Mouse (Mus musculus) hindbrain, postnatal 0 days (tissue): ENCODE results near the gene Ggact. TPM values are rescaled to one million over a fixed set of nuclear protein-coding genes. Genes with fewer than 3 reads are reported as not detected.
A peak's percentile ranks its signal among the peaks of the same experiment; 100 is the strongest.

ENCODE experiments used
- ATAC-seq: fragments of 200-750 bp; cut with Nextera tagmentation; 2 replicates; pipeline ENCODE4 v1.8.0; 2017; ENCODE audit warnings: mild to moderate bottlenecking, moderate TSS enrichment, moderate library complexity
- DNase-seq: peaks from one replicate; pipeline ENCODE4 v3.0.0-alpha.2; 2015; ENCODE audit warnings: low spot score
- H3K27ac ChIP-seq: fragments of 300-500 bp; sonication (generic); 2 replicates; pipeline ENCODE4 v1.5.1; 2014; ENCODE audit warnings: mild to moderate bottlenecking
- H3K27me3 ChIP-seq: fragments of 300-500 bp; sonication (generic); 2 replicates; pipeline ENCODE4 v1.6.1; 2014; ENCODE audit warnings: low read length, mixed read lengths; ENCODE audit not compliant: insufficient read depth
- H3K36me3 ChIP-seq: fragments of 300-500 bp; sonication (generic); 2 replicates; pipeline ENCODE4 v1.6.1; 2014; ENCODE audit warnings: low read length, mixed read lengths; ENCODE audit not compliant: insufficient read depth
- H3K4me1 ChIP-seq: fragments of 300-500 bp; sonication (generic); 2 replicates; pipeline ENCODE4 v1.6.1; 2014; ENCODE audit warnings: antibody characterized with exemption, low read length, mixed read lengths; ENCODE audit not compliant: insufficient read depth
- H3K4me2 ChIP-seq: fragments of 300-500 bp; sonication (generic); 2 replicates; pipeline ENCODE4 v1.6.1; 2014; ENCODE audit warnings: low read depth, mild to moderate bottlenecking, low read length, moderate library complexity, mixed read lengths
- H3K4me3 ChIP-seq: fragments of 300-500 bp; sonication (generic); 2 replicates; pipeline ENCODE4 v1.5.1; 2014; ENCODE audit warnings: low read length
- H3K9ac ChIP-seq: fragments of 300-500 bp; sonication (generic); replicated peaks from 2 replicates; pipeline ENCODE4 v1.6.1; 2014; ENCODE audit warnings: mild to moderate bottlenecking, low read length, moderate library complexity, mixed read lengths
- H3K9me3 ChIP-seq: fragments of 300-500 bp; sonication (generic); 2 replicates; pipeline ENCODE4 v1.6.1; 2016; ENCODE audit warnings: low read length, mixed read lengths
- CTCF ChIP-seq: IDR thresholded peaks from 2 replicates; pipeline ENCODE4 v1.5.1; 2016; ENCODE audit warnings: antibody characterized with exemption, control low read depth, low read depth
- WGBS: fragments of 180-500 bp; shearing (Covaris S2); extraction: QIAGEN DNeasy Blood & Tissue Kit; methylation state at CpG from one replicate; pipeline ENCODE4 v1.1.7; 2014; 5-methylcytosine and 5-hydroxymethylcytosine counted together
- polyA plus RNA-seq: library from polyadenylated mRNA; unstranded; fragments of >200 nt; fragmentation: Nextera tagmentation; extraction: Ambion mirVana; gene quantifications from 2 replicates; pipeline ENCODE4 v1.2.1, GENCODE M21; 2015
- total RNA-seq: library from RNA; depleted of rRNA; stranded (reverse); fragments of >200 nt; gene quantifications from 2 replicates; pipeline ENCODE4 v1.2.3, GENCODE M21; 2014; rRNA removed

Ggact gene
- total and polyA plus RNA-seq, 2 experiments from 2014 or later = 29.1 to 36.5 TPM

- no peaks in the 10 kb centered on the region for H3K4me1 ChIP-seq
- DNase-seq (no peak), ATAC-seq (no peak)
- H3K36me3 ChIP-seq = no peaks in the 10 kb centered on the region
- no peak overlapping the region for H3K27ac ChIP-seq
- H3K9me3 ChIP-seq = no peaks in the 10 kb centered on the region
- H3K4me2 ChIP-seq = no peak overlapping the region
- H3K9ac ChIP-seq = no peak overlapping the region
- TF ChIP-seq CTCF = no peak
- WGBS = 73% methylated on average over 4 of the region's 4 CpGs
- no peaks in the 10 kb centered on the region for H3K27me3 ChIP-seq
- H3K4me3 ChIP-seq = no peak overlapping the region
These were observed 113.3 kb downstream of the Ggact start for GRCm38 (mm10) chr14:122800296-122800695.

GRCm38 (mm10) chr14:122793368-122793767 lies 120.2 kb downstream of the Ggact start:
- Histone ChIP-seq H3K9me3 (no peaks in the 10 kb centered on the region), H3K36me3 (no peaks in the 10 kb centered on the region), H3K9ac (no peak overlapping the region), H3K4me1 (no peaks in the 10 kb centered on the region), H3K4me3 (no peak overlapping the region), H3K4me2 (no peak overlapping the region), H3K27ac (no peak overlapping the region), H3K27me3 (no peaks in the 10 kb centered on the region)
- no peak for ATAC-seq
- TF ChIP-seq CTCF = no peak
- WGBS = 92% methylated on average over 4 of the region's 4 CpGs
- no peak for DNase-seq

- Histone ChIP-seq H3K9ac (no peak overlapping the region), H3K27ac (no peak overlapping the region), H3K9me3 (no peaks in the 10 kb centered on the region), H3K4me3 (no peak overlapping the region), H3K4me1 (no peaks in the 10 kb centered on the region), H3K4me2 (no peak overlapping the region), H3K27me3 (no peaks in the 10 kb centered on the region), H3K36me3 (no peaks in the 10 kb centered on the region)
- DNase-seq (peak; percentile 7), ATAC-seq (0 out of 2 replicates have a peak, but pooled peaks have one; percentile 27)
- no peak for TF ChIP-seq CTCF
- WGBS = 73% methylated on average over 7 of the region's 7 CpGs
These were observed 123.4 kb downstream of the Ggact start for GRCm38 (mm10) chr14:122790111-122790510.

- Histone ChIP-seq H3K9me3 (no peaks in the 10 kb centered on the region), H3K4me2 (no peak overlapping the region), H3K36me3 (no peaks in the 10 kb centered on the region), H3K9ac (no peak overlapping the region), H3K4me3 (no peak overlapping the region), H3K27ac (no peak overlapping the region), H3K27me3 (no peaks in the 10 kb centered on the region), H3K4me1 (no peaks in the 10 kb centered on the region)
- TF ChIP-seq CTCF = no peak
- DNase-seq = no peak
- no peak for ATAC-seq
- WGBS = 76% methylated on average over 2 of the region's 2 CpGs
These were observed 125.4 kb downstream of the Ggact start for GRCm38 (mm10) chr14:122788199-122788598.

GRCm38 (mm10) chr14:122784701-122785100 lies 128.9 kb downstream of the Ggact start:
- WGBS = 78% methylated on average over 4 of the region's 4 CpGs
- Histone ChIP-seq H3K9me3 (no peaks in the 10 kb centered on the region), H3K27me3 (no peaks in the 10 kb centered on the region), H3K27ac (no peak overlapping the region), H3K4me2 (no peak overlapping the region), H3K4me1 (no peaks in the 10 kb centered on the region), H3K4me3 (no peak overlapping the region), H3K36me3 (no peaks in the 10 kb centered on the region), H3K9ac (no peak overlapping the region)
- no peak for TF ChIP-seq CTCF
- DNase-seq (no peak), ATAC-seq (no peak)

GRCm38 (mm10) chr14:122766448-122766847 lies 147.1 kb downstream of the Ggact start:
- 94% methylated on average over 5 of the region's 5 CpGs for WGBS

More at GRCm38 (mm10) chr14:122766448-122766847, 147.1 kb downstream of the Ggact start:
- no peaks in the 10 kb centered on the region for H3K36me3 ChIP-seq
- DNase-seq (no peak), ATAC-seq (no peak)
- no peak overlapping the region for H3K4me2 ChIP-seq
- H3K4me1 ChIP-seq = no peaks in the 10 kb centered on the region
- H3K4me3 ChIP-seq = no peak overlapping the region
- H3K9ac ChIP-seq = no peak overlapping the region
- H3K27ac ChIP-seq = no peak overlapping the region
- no peaks in the 10 kb centered on the region for H3K9me3 ChIP-seq
- H3K27me3 ChIP-seq = no peaks in the 10 kb centered on the region
- no peak for TF ChIP-seq CTCF

Other genes starting within 250 kb of the Ggact start
- gene Tmtc4, start 70.3 kb upstream of the Ggact start, total RNA-seq = 27.6 and 105 TPM in 2 replicates
- gene Tmtc4, start 70.3 kb upstream of the Ggact start, polyA plus RNA-seq = 30.4 and 31.1 TPM in 2 replicates